Mouse (Mus musculus) kidney, adult 18-20 months (tissue): ENCODE measurements around the gene Il2rg.

Source experiments
- DNase-seq: peaks from one replicate; pipeline ENCODE4 v3.0.0; 2021

Gene Il2rg

GRCm38 (mm10) chrX:101260441-101261325 lies 7.4 kb downstream of the Il2rg start:
- no peak for DNase-seq

GRCm38 (mm10) chrX:101256603-101257002 lies 11.5 kb downstream of the Il2rg start:
- no peak for DNase-seq

DNA sequence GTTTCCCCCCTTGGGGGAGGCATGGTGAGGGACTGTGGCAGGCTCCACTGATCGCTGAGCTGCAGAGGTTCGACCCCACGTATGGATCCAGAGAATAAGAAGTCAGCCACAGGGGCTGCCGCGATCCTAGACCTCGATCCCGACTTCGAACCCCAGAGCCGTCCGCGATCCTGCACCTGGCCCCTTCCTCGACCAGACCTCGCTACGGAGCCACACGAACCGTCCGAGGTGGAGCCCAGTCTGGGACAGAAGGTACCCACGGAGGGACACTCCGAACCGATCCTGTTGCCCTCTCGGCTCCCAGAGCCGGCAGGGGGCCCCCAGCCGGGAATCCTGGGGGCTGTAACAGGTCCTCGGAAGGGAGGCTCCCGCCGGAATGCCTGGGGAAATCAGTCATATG lies 13.3 kb downstream of the Il2rg start:
- DNase-seq: peak; percentile 9

- peak; percentile 86 for DNase-seq
Observed at GRCm38 (mm10) chrX:101253952-101254729, 13.9 kb downstream of the Il2rg start, which contains the start of gene Foxo4. Gene Foxo4, plus strand, starts transcription at chrX:101254528.

DNA sequence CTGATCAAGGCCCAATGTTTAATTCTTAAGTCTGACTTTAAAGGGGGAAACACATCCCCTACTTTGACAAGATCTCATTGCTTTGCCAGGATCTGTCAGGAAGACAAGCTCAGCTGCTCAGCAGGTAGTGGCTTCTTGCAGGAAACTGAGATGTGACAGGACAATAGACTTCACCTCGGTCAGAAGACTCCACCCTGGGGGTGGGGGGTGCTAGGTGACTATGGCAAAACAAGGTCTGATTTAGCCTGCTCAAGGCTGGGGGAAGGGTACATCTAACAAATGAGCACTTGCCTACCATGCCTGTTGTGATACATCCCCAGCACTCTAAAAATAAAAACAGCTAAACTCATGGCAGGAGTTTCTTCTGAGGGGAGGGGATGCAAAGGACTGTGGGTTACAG lies 23.0 kb downstream of the Il2rg start:
- DNase-seq: no peak

DNA sequence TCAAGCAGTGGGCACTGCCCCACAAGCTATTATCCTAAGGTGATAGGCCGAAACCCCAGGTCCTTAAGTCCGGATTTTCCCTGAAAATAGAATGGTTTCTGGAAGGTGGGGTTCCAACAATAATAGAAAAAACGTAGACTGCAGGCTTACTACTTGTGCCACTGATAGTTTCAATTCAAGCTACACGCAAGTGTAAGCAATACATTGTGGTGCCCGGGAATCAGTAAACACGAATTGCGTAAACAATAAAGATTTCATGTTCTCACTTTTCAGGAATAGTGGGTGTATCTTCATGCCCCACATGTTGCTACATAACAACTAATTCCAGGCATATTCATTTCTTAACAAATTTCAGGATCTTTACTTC lies 45.3 kb downstream of the Il2rg start:
- DNase-seq: no peak

DNA sequence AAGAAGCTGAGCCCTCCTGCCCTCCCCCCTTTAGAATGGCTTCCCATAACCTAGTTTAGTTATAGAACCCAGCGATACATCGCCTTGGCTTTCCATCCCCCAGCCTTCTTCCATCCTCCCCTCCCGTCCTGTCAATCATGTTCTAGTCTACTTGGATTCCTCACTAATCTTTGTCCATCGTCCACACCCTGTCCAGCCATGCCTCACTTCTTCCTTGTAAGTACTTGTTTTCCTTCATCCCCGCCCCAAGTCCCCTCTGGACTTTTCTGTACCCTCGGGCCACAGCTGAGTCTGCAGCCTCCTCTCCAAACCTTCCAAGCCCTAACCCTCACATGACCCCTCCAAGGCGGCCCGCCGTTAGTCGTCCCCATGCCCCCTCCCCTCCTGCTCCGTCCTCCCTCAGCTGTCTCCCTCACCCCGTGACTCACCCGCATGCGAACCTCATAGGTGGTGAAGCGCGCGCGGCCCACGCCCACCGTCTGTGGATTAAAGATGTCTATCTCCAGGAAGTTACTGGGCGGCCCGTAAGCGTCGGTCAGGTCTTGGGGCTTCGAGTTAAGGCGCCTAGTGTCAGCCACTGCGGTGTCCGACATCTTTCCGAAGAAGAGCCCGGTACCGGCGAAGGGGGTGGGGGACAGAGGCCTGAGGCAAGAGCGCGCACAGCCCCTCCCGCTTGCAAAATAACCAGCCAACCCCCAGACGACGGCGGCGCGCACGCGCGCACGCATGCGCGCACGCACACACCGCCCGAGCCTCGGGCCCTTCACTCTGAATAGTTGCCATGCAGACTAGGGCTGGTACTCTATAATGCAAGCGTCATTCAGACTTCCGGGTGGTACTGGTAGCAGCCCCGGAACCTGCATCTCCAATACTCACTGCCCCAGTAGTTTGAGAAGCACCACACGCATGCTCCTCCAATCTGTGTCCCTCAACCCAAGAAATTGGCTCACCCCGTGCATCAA lies 45.9 kb downstream of the Il2rg start, which contains the start of gene Snx12:
TSS of gene Snx12 (minus strand) at position 730 of the 962 bp plus-strand sequence.
- DNase-seq: peak; percentile 89
